Mouse (Mus musculus) small intestine, adult 2 months (tissue): ENCODE measurements around the gene Csf3.
"Not testable (repeated sequence)": the region's sequence is repeated elsewhere in the genome, so short reads cannot be mapped to it uniquely, and the experiment has no call there.

ENCODE experiments used
- CTCF ChIP-seq: fragments of 200-500 bp; IDR thresholded peaks from 2 replicates; pipeline ENCODE4 v1.5.1; 2012; ENCODE audit warnings: low read depth, mild to moderate bottlenecking, control low read depth, inconsistent platforms, low read length, moderate library complexity, mixed read lengths; ENCODE audit not compliant: insufficient replicate concordance, insufficient read length; ENCODE audit errors: extremely low read depth
- POLR2A ChIP-seq: fragments of 200-500 bp; IDR thresholded peaks from 2 replicates; pipeline ENCODE4 v1.6.1; 2012; ENCODE audit warnings: low read depth, mild to moderate bottlenecking, control low read depth, inconsistent platforms, low read length, moderate library complexity

GRCm38 (mm10) chr11:98655076-98655475 lies 46.0 kb upstream of the Csf3 start:
- TF ChIP-seq CTCF, result peak; percentile 71; the same call in 1 of the 2 replicates
- not testable (repeated sequence) for TF ChIP-seq POLR2A
